Mouse (Mus musculus): Measurements from ENCODE around the gene Usp51.
"Not testable (repeated sequence)": the region's sequence is repeated elsewhere in the genome, so short reads cannot be mapped to it uniquely, and the experiment has no call there.

DNA sequence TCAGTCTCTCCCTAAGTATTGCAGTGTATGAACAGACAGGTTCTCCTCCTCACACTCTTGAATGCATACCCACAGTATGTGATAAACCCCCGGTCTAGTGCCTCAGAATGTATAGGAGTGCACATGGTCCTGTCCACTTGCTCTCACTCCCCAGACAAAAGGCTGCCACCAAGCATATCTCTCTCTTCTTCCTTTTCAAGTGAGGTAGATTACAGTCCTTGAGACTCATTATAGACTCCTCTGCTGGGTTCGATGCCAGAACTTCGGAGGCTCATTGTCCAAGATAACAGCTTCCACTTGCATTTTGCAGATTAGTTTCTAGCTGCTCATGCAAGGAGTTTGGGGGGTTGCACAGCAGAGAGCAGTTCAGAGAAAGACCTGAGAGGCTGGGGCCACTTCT, 19.0 kb downstream of the Usp51 start:
- TF ChIP-seq CTCF (IDR thresholded peaks at IDR 0.05; ENCODE audit: insufficient read depth, low read length); POLR2A (IDR thresholded peaks at IDR 0.05; ENCODE audit: borderline replicate concordance, extremely low read depth, low read depth, low read length): not testable (repeated sequence)
